Mouse (Mus musculus): ENCODE measurements around the gene Itih2.

The Itih2 gene

GRCm38 (mm10) chr2:10108535-10109189, 22.5 kb downstream of the Itih2 start:
- DNase-seq, result no peak

- DNase-seq, result peak; percentile 57
Measured at GRCm38 (mm10) chr2:10101180-10101579, 30.0 kb downstream of the Itih2 start.

GRCm38 (mm10) chr2:10100471-10100870, 30.7 kb downstream of the Itih2 start:
- no peak for DNase-seq

- peak; percentile 63 for DNase-seq
Measured at GRCm38 (mm10) chr2:10098598-10099215, 32.5 kb downstream of the Itih2 start.

- DNase-seq, result no peak
Measured at GRCm38 (mm10) chr2:10094327-10095100, 36.7 kb downstream of the Itih2 start.

GRCm38 (mm10) chr2:10087256-10087850, 43.8 kb downstream of the Itih2 start:
- no peak for DNase-seq

- DNase-seq, result no peak
Measured at GRCm38 (mm10) chr2:10082737-10083136, 48.5 kb downstream of the Itih2 start.

GRCm38 (mm10) chr2:10081453-10082080, 49.6 kb downstream of the Itih2 start:
- DNase-seq, result no peak

GRCm38 (mm10) chr2:10080310-10081010, 50.7 kb downstream of the Itih2 start, which contains the start of the genes Atp5c1 and Kin:
TSS of gene Atp5c1 (minus strand) at chr2:10080510.
TSS of gene Kin (plus strand) at chr2:10080593.
- peak; percentile 98 for DNase-seq

- DNase-seq, result no peak
Measured at GRCm38 (mm10) chr2:10079745-10080309, 51.4 kb downstream of the Itih2 start.

- no peak for DNase-seq
Measured at GRCm38 (mm10) chr2:10076675-10077074, 54.5 kb downstream of the Itih2 start.

- no peak for DNase-seq
Measured at GRCm38 (mm10) chr2:10074470-10074869, 56.7 kb downstream of the Itih2 start.

GRCm38 (mm10) chr2:10071751-10072150, 59.4 kb downstream of the Itih2 start:
- no peak for DNase-seq

- DNase-seq, result no peak
Measured at GRCm38 (mm10) chr2:10058836-10059235, 72.4 kb downstream of the Itih2 start.

GRCm38 (mm10) chr2:10051996-10052395, 79.2 kb downstream of the Itih2 start:
- no peak for DNase-seq

GRCm38 (mm10) chr2:10050878-10051277, 80.3 kb downstream of the Itih2 start:
- DNase-seq, result peak; percentile 18

- DNase-seq, result no peak
Measured at GRCm38 (mm10) chr2:10049456-10049855, 81.7 kb downstream of the Itih2 start.

GRCm38 (mm10) chr2:10048461-10048860, 82.7 kb downstream of the Itih2 start, which contains the start of gene Taf3:
TSS of gene Taf3 (minus strand) at chr2:10048596.
- DNase-seq, result peak; percentile 91

GRCm38 (mm10) chr2:10047758-10048436, 83.3 kb downstream of the Itih2 start:
- DNase-seq, result peak; percentile 25
